Comparison of ENCODE assay signal across 11 mouse cellular contexts in genomic region chr11:80505581-80505980, GRCm38 (mm10). TPM values are rescaled to one million over a fixed set of nuclear protein-coding genes. Genes with fewer than 3 reads are reported as not detected.
DNase-seq lines count a peak whose midpoint lies in the region; ATAC-seq and TF ChIP-seq lines count a peak whose summit lies in the region.
"Had no signal": no experiment of that assay in that cellular context is flagged by ENCODE, and none has a peak within 500 bp of the region (broad histone marks: within the 10 kb centered on the region; RNA-seq: fewer than 3 reads in every experiment).

No protein-coding gene starts in this region.

- no peak overlapping the region for H3K4me3 ChIP-seq in midbrain, embryonic 13.5 days (replicated peaks)
- no peak overlapping the region for H3K4me3 ChIP-seq in kidney, adult 2 months (ENCODE audit: insufficient read depth, low read depth, low read length)
- H3K4me3 ChIP-seq: heart, adult 2 months had no signal

- no peaks in the 10 kb centered on the region for H3K36me3 ChIP-seq in midbrain, embryonic 13.5 days
- no peaks in the 10 kb centered on the region for H3K36me3 ChIP-seq in kidney, adult 2 months (ENCODE audit: control insufficient read depth, insufficient read depth, low read length)

- ATAC-seq in frontal cortex, adult (ENCODE audit: low TSS enrichment): peak; percentile 32
- ATAC-seq in midbrain, embryonic 13.5 days: no peak

- no peak overlapping the region for H3K9ac ChIP-seq in midbrain, embryonic 13.5 days (replicated peaks)

- H3K9me3 ChIP-seq in midbrain, embryonic 13.5 days: no peaks in the 10 kb centered on the region

- H3K4me1 ChIP-seq in midbrain, embryonic 13.5 days (replicated peaks): peaks cover 52% of the 10 kb centered on the region
- H3K4me1 ChIP-seq in kidney, adult 2 months (ENCODE audit: control insufficient read depth, insufficient read depth, low read length): no peaks in the 10 kb centered on the region

- H3K4me2 ChIP-seq in midbrain, embryonic 13.5 days (replicated peaks): no peak overlapping the region

- TF ChIP-seq CTCF in kidney, adult 2 months (conservative IDR thresholded peaks at IDR 0.05; ENCODE audit: insufficient read depth, insufficient read length, low read depth, low read length): no peak

- TF ChIP-seq POLR2A in kidney, adult 2 months (IDR thresholded peaks at IDR 0.05; ENCODE audit: low read depth, low read length): no peak

- DNase-seq in frontal cortex, postnatal 10 days (ENCODE audit: low spot score in 2 of 2): no peak
- peak; percentile 30 for DNase-seq in thymus, postnatal 25 days
- no peak for DNase-seq in thymus, postnatal 14 days
- DNase-seq in kidney, postnatal 4 days: no peak
- DNase-seq in gastrocnemius, postnatal 10 days: no peak
- no peak for DNase-seq in kidney, adult 2 months
- DNase-seq: heart, adult 2 months; kidney, postnatal 10 days; lung, adult 2 months had no signal

- WGBS in midbrain, embryonic 13.5 days: 84% methylated on average over 3 of the region's 3 CpGs
- 81% methylated on average over 3 of the region's 3 CpGs for WGBS in kidney, adult 2 months

- no peaks in the 10 kb centered on the region for H3K27me3 ChIP-seq in midbrain, embryonic 13.5 days
- H3K27me3 ChIP-seq in kidney, adult 2 months (replicated peaks; ENCODE audit: control insufficient read depth, insufficient read depth, low read length): no peaks in the 10 kb centered on the region

- peak overlapping the region; percentile 98 for H3K27ac ChIP-seq in midbrain, embryonic 13.5 days
- no peak overlapping the region for H3K27ac ChIP-seq in kidney, adult 2 months (ENCODE audit: insufficient read depth, low read depth, low read length)
- H3K27ac ChIP-seq: heart, adult 2 months had no signal

RNA-seq across cellular contexts. Expression of gene Cdk5r1, which starts 28.8 kb away (rescaled TPM):
- 88.3 and 98.6 TPM in 2 replicates for polyA plus RNA-seq in midbrain, embryonic 13.5 days (2015; fragmentation: Nextera tagmentation; extraction: Ambion mirVana)
- 1 to 10 TPM; 5.5 to 7.2 TPM for total RNA-seq in gastrocnemius, postnatal 10 days (2021)
- polyA plus RNA-seq in kidney, adult 2 months (2012; rRNA removed): 0.53 and 1.0 TPM in 2 replicates

Comparison
In these comparisons a context has a peak if more than half of its experiments do, and no peak if none do; other contexts are left out.
1. RNA of gene Cdk5r1, which starts 28.8 kb away (polyA plus RNA-seq): 88.3 to 98.6 TPM in midbrain, embryonic 13.5 days; 0.53 to 1.0 TPM in kidney, adult 2 months; every median in the first group is over 10 times any median in the second.